Mouse (Mus musculus): ENCODE results near the gene Noxred1.

DNA sequence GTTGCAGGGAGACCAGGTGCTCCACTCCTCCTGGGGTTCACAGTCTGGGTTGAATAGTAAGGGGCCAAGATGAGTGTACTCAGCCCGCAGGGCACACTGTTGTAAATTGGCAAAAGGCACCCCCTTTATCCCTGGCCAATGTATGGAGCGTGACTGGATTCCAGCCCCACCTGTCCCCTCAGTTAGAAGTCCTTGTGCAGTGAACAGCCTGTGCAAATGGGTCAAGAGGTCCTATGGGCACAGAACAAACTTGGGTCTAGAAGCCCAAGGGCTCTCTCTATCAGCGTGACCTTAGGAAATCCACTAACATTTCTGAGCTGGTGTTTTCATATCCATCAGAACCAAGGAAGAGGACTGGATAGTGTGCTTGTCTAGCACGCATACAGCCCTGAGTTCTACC, 44.2 kb upstream of the Noxred1 start:
- TF ChIP-seq POLR2A (IDR thresholded peaks at IDR 0.05; ENCODE audit: low read depth, low read length) = no peak
- no peak for TF ChIP-seq CTCF (IDR thresholded peaks at IDR 0.05; ENCODE audit: extremely low read depth, insufficient read length, insufficient replicate concordance, low read depth, low read length)

Measured in small intestine, adult 2 months (tissue).